Mouse (Mus musculus): Measurements from ENCODE around the gene Tmem179. TPM values are rescaled to one million over a fixed set of nuclear protein-coding genes. Genes with fewer than 3 reads are reported as not detected.

The Tmem179 gene
- polyA plus RNA-seq, 1 experiment from 2014 or later, result 1.1 TPM

- POLR2A ChIA-PET, result interaction anchor here (0.7 kb wide), 1 partner anchor 29 kb away, joined by 3 read pairs; no protein-coding TSS in a partner anchor
- ATAC-seq (no peak), DNase-seq (ENCODE audit: low read depth, low spot score) (no peak)
- TF ChIP-seq CTCF (IDR thresholded peaks at IDR 0.05), result no peak
- CTCF ChIA-PET, result no interaction called here
- no peaks in the 10 kb centered on the region for H3K27me3 ChIP-seq
- in situ Hi-C loops (cut with MboI; ENCODE audit: low pct_unique_long_range_greater_than_20kb), result loop anchor here (5.0 kb wide), 2 partner anchors 52 to 392 kb away; partner anchors contain the start of genes A530016L24Rik and Kif26a
Observed at GRCm38 (mm10) chr12:112539466-112539965, 23.0 kb upstream of the Tmem179 start.

GRCm38 (mm10) chr12:112538356-112538755, 21.8 kb upstream of the Tmem179 start:
- in situ Hi-C loops (cut with MboI; ENCODE audit: low pct_unique_long_range_greater_than_20kb), result loop anchor here (5.0 kb wide), 2 partner anchors 51 to 391 kb away; partner anchors contain the start of genes A530016L24Rik and Kif26a
- ATAC-seq (no peak), DNase-seq (ENCODE audit: low read depth, low spot score) (no peak)
- POLR2A ChIA-PET, result no interaction called here
- no peak for TF ChIP-seq CTCF (IDR thresholded peaks at IDR 0.05)
- no peaks in the 10 kb centered on the region for H3K27me3 ChIP-seq
- CTCF ChIA-PET, result interaction anchor here (0.6 to 2.0 kb wide), 2 partner anchors 24 to 393 kb away, joined by 3 to 4 read pairs; no protein-coding TSS in a partner anchor

GRCm38 (mm10) chr12:112537233-112537632, 20.7 kb upstream of the Tmem179 start:
- TF ChIP-seq CTCF (IDR thresholded peaks at IDR 0.05), result no peak
- in situ Hi-C loops (cut with MboI; ENCODE audit: low pct_unique_long_range_greater_than_20kb), result loop anchor here (5.0 kb wide), 2 partner anchors 50 to 390 kb away; partner anchors contain the start of genes A530016L24Rik and Kif26a
- ChIA-PET POLR2A (no interaction called here), CTCF (interaction anchor here (2.0 kb wide), 1 partner anchor 392 kb away, joined by 4 read pairs; no protein-coding TSS in a partner anchor)
- DNase-seq (ENCODE audit: low read depth, low spot score), result no peak
- ATAC-seq, result no peak
- H3K27me3 ChIP-seq, result no peaks in the 10 kb centered on the region

- H3K27me3 ChIP-seq, result no peaks in the 10 kb centered on the region
- no peak for DNase-seq (ENCODE audit: low read depth, low spot score)
- ATAC-seq, result no peak
- ChIA-PET CTCF (interaction anchor here (1.7 kb wide), 1 partner anchor 8 kb away, joined by 6 read pairs; no protein-coding TSS in a partner anchor), POLR2A (no interaction called here)
- no peak for TF ChIP-seq CTCF (IDR thresholded peaks at IDR 0.05)
- in situ Hi-C loops (cut with MboI; ENCODE audit: low pct_unique_long_range_greater_than_20kb), result no loop called here
Observed at GRCm38 (mm10) chr12:112533758-112534157, 17.2 kb upstream of the Tmem179 start.

GRCm38 (mm10) chr12:112518105-112518504, 1.6 kb upstream of the Tmem179 start:
- TF ChIP-seq CTCF (IDR thresholded peaks at IDR 0.05), result no peak
- in situ Hi-C loops (cut with MboI; ENCODE audit: low pct_unique_long_range_greater_than_20kb), result no loop called here
- no peaks in the 10 kb centered on the region for H3K27me3 ChIP-seq
- ChIA-PET POLR2A (no interaction called here), CTCF (no interaction called here)
- DNase-seq (ENCODE audit: low read depth, low spot score), result no peak
- ATAC-seq, result no peak

GRCm38 (mm10) chr12:112514897-112515296, 1.6 kb downstream of the Tmem179 start:
- CTCF ChIA-PET, result interaction anchor here (0.8 kb wide), 1 partner anchor 23 kb away, joined by 3 read pairs; no protein-coding TSS in a partner anchor
- in situ Hi-C loops (cut with MboI; ENCODE audit: low pct_unique_long_range_greater_than_20kb), result no loop called here
- POLR2A ChIA-PET, result no interaction called here
- peaks cover 3% of the 10 kb centered on the region for H3K27me3 ChIP-seq
- TF ChIP-seq CTCF (IDR thresholded peaks at IDR 0.05), result no peak
- ATAC-seq (no peak), DNase-seq (ENCODE audit: low read depth, low spot score) (no peak)

GRCm38 (mm10) chr12:112510733-112511372, 5.7 kb downstream of the Tmem179 start:
- no peak for ATAC-seq
- H3K27me3 ChIP-seq, result peaks cover 3% of the 10 kb centered on the region
- no peak for DNase-seq (ENCODE audit: low read depth, low spot score)
- ChIA-PET POLR2A (interaction anchor here (0.6 kb wide), 1 partner anchor 29 kb away, joined by 3 read pairs; no protein-coding TSS in a partner anchor), CTCF (no interaction called here)
- no peak for TF ChIP-seq CTCF (IDR thresholded peaks at IDR 0.05)
- in situ Hi-C loops (cut with MboI; ENCODE audit: low pct_unique_long_range_greater_than_20kb), result no loop called here

GRCm38 (mm10) chr12:112510365-112510732, 6.2 kb downstream of the Tmem179 start:
- ChIA-PET CTCF (no interaction called here), POLR2A (no interaction called here)
- ATAC-seq (no peak), DNase-seq (ENCODE audit: low read depth, low spot score) (no peak)
- in situ Hi-C loops (cut with MboI; ENCODE audit: low pct_unique_long_range_greater_than_20kb), result no loop called here
- TF ChIP-seq CTCF (IDR thresholded peaks at IDR 0.05), result no peak
- H3K27me3 ChIP-seq, result peaks cover 3% of the 10 kb centered on the region

- POLR2A ChIA-PET, result no interaction called here
- no peak for ATAC-seq
- DNase-seq (ENCODE audit: low read depth, low spot score), result no peak
- TF ChIP-seq CTCF (IDR thresholded peaks at IDR 0.05), result no peak
- CTCF ChIA-PET, result no interaction called here
- peaks cover 3% of the 10 kb centered on the region for H3K27me3 ChIP-seq
- in situ Hi-C loops (cut with MboI; ENCODE audit: low pct_unique_long_range_greater_than_20kb), result no loop called here
Observed at GRCm38 (mm10) chr12:112507984-112508383, 8.6 kb downstream of the Tmem179 start.

- TF ChIP-seq CTCF (IDR thresholded peaks at IDR 0.05), result no peak
- CTCF ChIA-PET, result no interaction called here
- ATAC-seq (no peak), DNase-seq (ENCODE audit: low read depth, low spot score) (no peak)
- in situ Hi-C loops (cut with MboI; ENCODE audit: low pct_unique_long_range_greater_than_20kb), result no loop called here
- POLR2A ChIA-PET, result no interaction called here
- peaks cover 3% of the 10 kb centered on the region for H3K27me3 ChIP-seq
Observed at GRCm38 (mm10) chr12:112507264-112507663, 9.3 kb downstream of the Tmem179 start.

GRCm38 (mm10) chr12:112506267-112506666, 10.3 kb downstream of the Tmem179 start:
- in situ Hi-C loops (cut with MboI; ENCODE audit: low pct_unique_long_range_greater_than_20kb), result no loop called here
- CTCF ChIA-PET, result no interaction called here
- POLR2A ChIA-PET, result interaction anchor here (0.6 kb wide), 1 partner anchor 12 kb away, joined by 3 read pairs; no protein-coding TSS in a partner anchor

More at GRCm38 (mm10) chr12:112506267-112506666, 10.3 kb downstream of the Tmem179 start:
- no peak for DNase-seq (ENCODE audit: low read depth, low spot score)
- TF ChIP-seq CTCF (IDR thresholded peaks at IDR 0.05), result no peak
- peaks cover 3% of the 10 kb centered on the region for H3K27me3 ChIP-seq
- ATAC-seq, result no peak

Data from Patski (cell line).